Comparison of ENCODE assay signal across 10 mouse cellular contexts in genomic region chr9:56324576-56325355, GRCm38 (mm10).
DNase-seq lines count a peak whose midpoint lies in the region; ATAC-seq and TF ChIP-seq lines count a peak whose summit lies in the region.
"Had no signal": no experiment of that assay in that cellular context is flagged by ENCODE, and none has a peak within 500 bp of the region (broad histone marks: within the 10 kb centered on the region; RNA-seq: fewer than 3 reads in every experiment).

No protein-coding gene starts in this region.

- intact Hi-C loops in heart, postnatal 36 days (cut with DNase I): loop anchor here (1.0 to 5.0 kb wide), 3 partner anchors 57 to 183 kb away; partner anchors contain the start of genes Hmg20a and Peak1

- no peak; the same call in 1 of the 2 replicates for ATAC-seq in lung, embryonic 15.5 days (ENCODE audit: borderline replicate concordance, extremely low read depth, low FRiP score, low TSS enrichment)
- ATAC-seq in erythroblast, adult 5-6 weeks (replicated peaks; ENCODE audit: low FRiP score, poor library complexity, severe bottlenecking): no peak

- no peaks in the 10 kb centered on the region for H3K36me3 ChIP-seq in kidney, adult 2 months (ENCODE audit: control insufficient read depth, insufficient read depth, low read length)
- H3K36me3 ChIP-seq in lung, embryonic 15.5 days: no peaks in the 10 kb centered on the region
- H3K36me3 ChIP-seq: forebrain, embryonic 12.5 days had no signal

- peak overlapping the region; percentile 57 for H3K27ac ChIP-seq in kidney, adult 2 months (ENCODE audit: insufficient read depth, low read depth, low read length)
- peak overlapping the region; percentile 76 for H3K27ac ChIP-seq in lung, embryonic 15.5 days
- no peak overlapping the region for H3K27ac ChIP-seq in cerebellum, adult 2 months (ENCODE audit: insufficient read depth, low read length)
- H3K27ac ChIP-seq: forebrain, embryonic 12.5 days; macrophage had no signal

- peaks cover 3% of the 10 kb centered on the region; the same call in 1 of the 2 replicates for H3K4me1 ChIP-seq in kidney, adult 2 months (ENCODE audit: control insufficient read depth, insufficient read depth, low read length)
- H3K4me1 ChIP-seq in lung, embryonic 15.5 days: peaks cover 17% of the 10 kb centered on the region
- H3K4me1 ChIP-seq in cerebellum, adult 2 months (ENCODE audit: control insufficient read depth, insufficient read depth, low read length): peaks cover 3% of the 10 kb centered on the region; the same call in 1 of the 2 replicates
- H3K4me1 ChIP-seq: forebrain, embryonic 12.5 days had no signal

- no peaks in the 10 kb centered on the region for H3K9me3 ChIP-seq in lung, embryonic 15.5 days
- H3K9me3 ChIP-seq: forebrain, embryonic 12.5 days had no signal

- peak overlapping the region; percentile 26; the same call in 1 of the 2 replicates for H3K4me3 ChIP-seq in kidney, adult 2 months (ENCODE audit: insufficient read depth, low read depth, low read length)
- peak overlapping the region; percentile 25 for H3K4me3 ChIP-seq in lung, embryonic 15.5 days
- no peak overlapping the region for H3K4me3 ChIP-seq in cerebellum, adult 2 months (replicated peaks; ENCODE audit: insufficient read depth, low read depth, low read length)
- H3K4me3 ChIP-seq: forebrain, embryonic 12.5 days had no signal

- peak; percentile 33 for DNase-seq in kidney, adult 2 months
- no peak for DNase-seq in kidney, adult 11 months
- DNase-seq in embryo, embryonic 11 days: peak; percentile 40
- peak; percentile 32 to 56 for DNase-seq in heart, postnatal 36 days
- no peak for DNase-seq in frontal cortex, postnatal 14 days (ENCODE audit: low spot score in 2 of 2)
- no peak for DNase-seq in cerebellum, adult 2 months

- 38% methylated on average over 16 of the region's 16 CpGs for WGBS in kidney, adult 2 months
- WGBS in lung, embryonic 15.5 days: 26% methylated on average over 16 of the region's 16 CpGs
- 81% methylated on average over 16 of the region's 16 CpGs for WGBS in cerebellum, adult 2 months

- H3K27me3 ChIP-seq in kidney, adult 2 months (replicated peaks; ENCODE audit: control insufficient read depth, insufficient read depth, low read length): no peaks in the 10 kb centered on the region
- H3K27me3 ChIP-seq in lung, embryonic 15.5 days: no peaks in the 10 kb centered on the region
- no peaks in the 10 kb centered on the region for H3K27me3 ChIP-seq in cerebellum, adult 2 months (ENCODE audit: control insufficient read depth, insufficient read depth, low read length)
- H3K27me3 ChIP-seq: forebrain, embryonic 12.5 days had no signal

- no peak for TF ChIP-seq CTCF in kidney, adult 2 months (conservative IDR thresholded peaks at IDR 0.05; ENCODE audit: insufficient read depth, insufficient read length, low read depth, low read length)
- no peak for TF ChIP-seq CTCF in cerebellum, adult 2 months (IDR thresholded peaks at IDR 0.05; ENCODE audit: borderline replicate concordance, insufficient read depth, low read depth, low read length)

- peak overlapping the region; percentile 49 for H3K4me2 ChIP-seq in lung, embryonic 15.5 days
- H3K4me2 ChIP-seq: forebrain, embryonic 12.5 days had no signal

- TF ChIP-seq POLR2A in kidney, adult 2 months (IDR thresholded peaks at IDR 0.05; ENCODE audit: low read depth, low read length): no peak
- TF ChIP-seq POLR2A in cerebellum, adult 2 months (IDR thresholded peaks at IDR 0.05; ENCODE audit: borderline replicate concordance, insufficient read depth, low read length): no peak

- H3K9ac ChIP-seq in lung, embryonic 15.5 days: 0 out of 2 replicates have a peak overlapping the region, but pooled peaks have one; percentile 27
- H3K9ac ChIP-seq: forebrain, embryonic 12.5 days had no signal

Comparison
In these comparisons a context has a peak if more than half of its experiments do, and no peak if none do; other contexts are left out.
1. DNase-seq: peak in kidney, adult 2 months (single experiment), embryo, embryonic 11 days (single experiment) and heart, postnatal 36 days (2 of 2); none in kidney, adult 11 months (single experiment), frontal cortex, postnatal 14 days (0 of 2) and cerebellum, adult 2 months (0 of 2).